Mouse (Mus musculus): ENCODE measurements around the gene Gys1.
A peak's percentile ranks its signal among the peaks of the same experiment; 100 is the strongest.

Gys1 gene

GRCm38 (mm10) chr7:45414740-45415224 is 19.9 kb upstream of the Gys1 start:
- DNase-seq = no peak

- DNase-seq = no peak
Observed at GRCm38 (mm10) chr7:45415636-45416035, 19.0 kb upstream of the Gys1 start.

- DNase-seq = no peak
Observed at GRCm38 (mm10) chr7:45417962-45418492, 16.6 kb upstream of the Gys1 start.

GRCm38 (mm10) chr7:45419859-45420614 is 14.6 kb upstream of the Gys1 start:
- DNase-seq = no peak

- DNase-seq = no peak
Observed at GRCm38 (mm10) chr7:45420615-45420919, 14.1 kb upstream of the Gys1 start, which contains the start of gene Lhb. Gene Lhb, plus strand, starts transcription at chr7:45420820.

- DNase-seq = no peak
Observed at GRCm38 (mm10) chr7:45421194-45421593, 13.4 kb upstream of the Gys1 start.

GRCm38 (mm10) chr7:45426556-45426955 is 8.1 kb upstream of the Gys1 start:
- no peak for DNase-seq

- no peak for DNase-seq
Observed at GRCm38 (mm10) chr7:45433835-45434202, 825 bp upstream of the Gys1 start.

GRCm38 (mm10) chr7:45435038-45435437 is 394 bp downstream of the Gys1 start:
- DNase-seq = no peak

GRCm38 (mm10) chr7:45436444-45436843 is 1.8 kb downstream of the Gys1 start:
- no peak for DNase-seq

- no peak for DNase-seq
Observed at GRCm38 (mm10) chr7:45437046-45437445, 2.4 kb downstream of the Gys1 start.

- DNase-seq = peak; percentile 22 to 42
Observed at GRCm38 (mm10) chr7:45437521-45438276, 3.1 kb downstream of the Gys1 start, which contains the start of gene Ruvbl2. Gene Ruvbl2, minus strand, starts transcription at chr7:45438096.

- no peak for DNase-seq
Observed at GRCm38 (mm10) chr7:45443526-45444420, 9.1 kb downstream of the Gys1 start.

- no peak for DNase-seq
Observed at GRCm38 (mm10) chr7:45446589-45446988, 11.9 kb downstream of the Gys1 start.

- peak in 1 of 2 experiments; percentile 17 for DNase-seq
Observed at GRCm38 (mm10) chr7:45447325-45447990, 12.8 kb downstream of the Gys1 start.

- DNase-seq = no peak
Observed at GRCm38 (mm10) chr7:45449974-45450373, 15.3 kb downstream of the Gys1 start.

- peak; percentile 77 to 81 for DNase-seq
Observed at GRCm38 (mm10) chr7:45451344-45451982, 16.8 kb downstream of the Gys1 start.

GRCm38 (mm10) chr7:45454971-45455370 is 20.3 kb downstream of the Gys1 start:
- DNase-seq = no peak

GRCm38 (mm10) chr7:45455932-45456696 is 21.5 kb downstream of the Gys1 start:
- DNase-seq = no peak

- no peak for DNase-seq
Observed at GRCm38 (mm10) chr7:45456721-45457203, 22.1 kb downstream of the Gys1 start.

All from thymus, postnatal 36 days (tissue).